Mouse (Mus musculus) kidney, embryonic 16.5 days (tissue): ENCODE results near the gene Prdm1. TPM values are rescaled to one million over a fixed set of nuclear protein-coding genes. Genes with fewer than 3 reads are reported as not detected.

Source experiments
- ATAC-seq: fragments of 200-750 bp; cut with Nextera tagmentation; 2 replicates; pipeline ENCODE4 v1.8.0; 2017; ENCODE audit warnings: moderate TSS enrichment; ENCODE audit not compliant: low FRiP score, low TSS enrichment
- H3K27ac ChIP-seq: fragments of 300-500 bp; sonication (generic); 2 replicates; pipeline ENCODE4 v1.5.1; 2014; ENCODE audit warnings: low read length
- H3K27me3 ChIP-seq: fragments of 300-500 bp; sonication (generic); 2 replicates; pipeline ENCODE4 v1.6.1; 2014; ENCODE audit warnings: low read length, control low read depth, mixed read lengths; ENCODE audit not compliant: insufficient read depth
- H3K36me3 ChIP-seq: fragments of 300-500 bp; sonication (generic); 2 replicates; pipeline ENCODE4 v1.6.1; 2014; ENCODE audit warnings: low read length, control low read depth, mixed read lengths; ENCODE audit not compliant: insufficient read depth
- H3K4me1 ChIP-seq: fragments of 300-500 bp; sonication (generic); 2 replicates; pipeline ENCODE4 v1.6.1; 2014; ENCODE audit warnings: low read length, control low read depth, mixed read lengths; ENCODE audit not compliant: insufficient read depth
- H3K4me2 ChIP-seq: fragments of 300-500 bp; sonication (generic); replicated peaks from 2 replicates; pipeline ENCODE4 v1.6.1; 2014; ENCODE audit warnings: low read depth, low read length
- H3K4me3 ChIP-seq: fragments of 300-500 bp; sonication (generic); 2 replicates; pipeline ENCODE4 v1.5.1; 2014; ENCODE audit warnings: mild to moderate bottlenecking, low read length
- H3K9ac ChIP-seq: fragments of 300-500 bp; sonication (generic); replicated peaks from 2 replicates; pipeline ENCODE4 v1.6.1; 2014; ENCODE audit warnings: low read length
- H3K9me3 ChIP-seq: fragments of 300-500 bp; sonication (generic); 2 replicates; pipeline ENCODE4 v1.6.1; 2016; ENCODE audit warnings: low read length, control low read depth
- WGBS: fragments of 180-500 bp; shearing (Covaris S2); extraction: QIAGEN DNeasy Blood & Tissue Kit; methylation state at CpG from one replicate; pipeline ENCODE4 v1.1.7; 2014; 5-methylcytosine and 5-hydroxymethylcytosine counted together
- polyA plus RNA-seq: library from polyadenylated mRNA; unstranded; fragments of >200 nt; fragmentation: Nextera tagmentation; extraction: Ambion mirVana; gene quantifications from 2 replicates; pipeline ENCODE4 v1.2.1, GENCODE M21; 2015

The Prdm1 gene
- polyA plus RNA-seq, 1 experiment from 2014 or later, result 2.9 TPM

DNA sequence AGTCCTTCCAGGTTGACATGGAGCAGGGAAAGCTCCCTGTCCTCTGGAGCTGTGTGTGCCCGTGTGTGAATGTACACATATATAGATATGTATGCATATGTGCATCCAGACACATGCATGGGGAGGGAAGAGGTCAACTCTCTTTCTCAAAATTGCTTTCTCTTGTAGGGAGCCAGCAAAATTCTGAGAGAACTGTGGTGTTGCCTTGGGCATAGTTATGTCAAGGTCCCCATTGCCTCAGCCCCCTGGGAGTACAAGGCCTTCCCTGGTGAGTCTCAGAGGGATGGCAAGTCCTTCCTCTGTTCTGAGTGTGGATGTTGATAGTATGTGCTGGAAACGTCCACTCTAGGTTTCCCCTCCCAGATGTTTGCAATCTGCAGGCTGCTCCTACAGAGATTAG, 109.4 kb downstream of the Prdm1 start:
- no peak overlapping the region for H3K4me3 ChIP-seq
- no peak overlapping the region for H3K27ac ChIP-seq
- WGBS, result 64% methylated on average over 2 of the region's 2 CpGs
- no peak overlapping the region for H3K4me2 ChIP-seq
- H3K9me3 ChIP-seq, result no peaks in the 10 kb centered on the region
- no peak for ATAC-seq
- no peaks in the 10 kb centered on the region for H3K4me1 ChIP-seq
- H3K9ac ChIP-seq, result no peak overlapping the region
- no peaks in the 10 kb centered on the region for H3K27me3 ChIP-seq
- no peaks in the 10 kb centered on the region for H3K36me3 ChIP-seq

DNA sequence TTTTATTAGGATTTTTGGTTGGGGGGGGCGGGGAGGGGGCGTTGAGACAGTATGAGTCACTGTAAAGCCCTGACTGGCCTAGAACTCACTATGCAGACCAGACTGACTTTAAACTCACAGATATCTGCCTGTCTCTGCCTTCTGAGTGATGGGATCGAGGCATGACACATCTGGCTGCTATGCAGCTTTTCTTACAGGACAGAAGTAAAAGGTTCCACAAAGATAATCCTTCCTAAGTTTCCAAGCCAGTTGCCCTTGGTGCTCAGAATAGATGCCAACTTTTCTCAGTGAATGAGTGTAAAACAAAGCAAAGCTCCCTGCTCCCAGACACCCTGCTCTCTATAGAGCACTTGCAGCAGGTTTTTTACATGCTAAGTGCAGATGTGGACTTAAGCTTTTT, 112.7 kb downstream of the Prdm1 start:
- no peak for ATAC-seq
- Histone ChIP-seq H3K9me3 (no peaks in the 10 kb centered on the region), H3K27me3 (no peaks in the 10 kb centered on the region), H3K4me2 (no peak overlapping the region), H3K27ac (no peak overlapping the region), H3K36me3 (no peaks in the 10 kb centered on the region), H3K4me3 (no peak overlapping the region), H3K9ac (no peak overlapping the region), H3K4me1 (no peaks in the 10 kb centered on the region)
- WGBS, result 78% methylated on average over 3 of the region's 3 CpGs

DNA sequence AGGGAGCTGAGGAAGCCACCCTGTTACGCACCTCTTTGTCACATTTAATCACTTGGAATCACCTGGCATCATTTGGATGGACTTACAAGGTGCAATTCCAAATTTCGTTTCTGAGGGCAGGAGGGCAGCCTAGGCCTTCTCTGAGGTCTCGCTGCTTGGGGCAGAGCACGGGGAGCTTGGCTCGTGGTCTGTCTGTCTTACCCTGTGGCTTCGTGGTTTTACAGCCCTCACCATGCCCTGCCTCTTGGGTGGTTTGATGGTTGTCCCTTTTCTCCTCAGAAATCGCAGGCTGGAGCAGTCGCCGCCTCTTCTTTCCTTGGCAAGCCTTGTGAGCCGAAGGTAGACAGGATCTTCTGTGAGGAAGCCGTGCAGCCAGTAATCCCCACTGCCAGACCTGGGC, 118.3 kb downstream of the Prdm1 start:
- H3K27me3 ChIP-seq, result no peaks in the 10 kb centered on the region
- ATAC-seq, result no peak
- no peak overlapping the region for H3K27ac ChIP-seq
- no peak overlapping the region for H3K4me3 ChIP-seq
- H3K36me3 ChIP-seq, result no peaks in the 10 kb centered on the region
- H3K9me3 ChIP-seq, result no peaks in the 10 kb centered on the region
- 69% methylated on average over 11 of the region's 11 CpGs for WGBS
- no peak overlapping the region for H3K9ac ChIP-seq
- H3K4me1 ChIP-seq, result no peaks in the 10 kb centered on the region
- no peak overlapping the region for H3K4me2 ChIP-seq

DNA sequence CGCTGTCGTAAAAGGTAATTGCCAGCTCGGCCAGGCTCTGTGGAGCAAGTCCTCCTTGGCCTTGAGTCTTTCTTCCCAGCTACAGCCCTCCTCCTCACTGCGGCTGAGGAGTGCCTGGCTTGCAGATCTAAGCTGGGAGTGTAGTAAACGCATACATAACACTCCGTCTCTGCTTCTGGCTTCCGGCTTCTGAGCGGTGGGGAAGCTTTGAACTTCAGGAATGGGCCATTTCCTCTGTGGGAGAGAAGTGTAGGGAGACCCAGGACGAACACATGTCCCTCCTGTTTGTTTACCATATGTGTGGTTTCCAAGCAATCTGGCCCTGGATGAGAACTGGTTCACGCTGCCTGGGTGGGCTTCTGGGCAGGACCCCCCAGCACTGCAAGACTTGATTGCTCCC, 119.2 kb downstream of the Prdm1 start:
- Histone ChIP-seq H3K9me3 (no peaks in the 10 kb centered on the region), H3K9ac (no peak overlapping the region), H3K4me1 (no peaks in the 10 kb centered on the region), H3K4me2 (no peak overlapping the region), H3K4me3 (no peak overlapping the region), H3K27me3 (no peaks in the 10 kb centered on the region), H3K36me3 (no peaks in the 10 kb centered on the region), H3K27ac (no peak overlapping the region)
- WGBS, result 22% methylated on average over 10 of the region's 10 CpGs
- no peak for ATAC-seq

DNA sequence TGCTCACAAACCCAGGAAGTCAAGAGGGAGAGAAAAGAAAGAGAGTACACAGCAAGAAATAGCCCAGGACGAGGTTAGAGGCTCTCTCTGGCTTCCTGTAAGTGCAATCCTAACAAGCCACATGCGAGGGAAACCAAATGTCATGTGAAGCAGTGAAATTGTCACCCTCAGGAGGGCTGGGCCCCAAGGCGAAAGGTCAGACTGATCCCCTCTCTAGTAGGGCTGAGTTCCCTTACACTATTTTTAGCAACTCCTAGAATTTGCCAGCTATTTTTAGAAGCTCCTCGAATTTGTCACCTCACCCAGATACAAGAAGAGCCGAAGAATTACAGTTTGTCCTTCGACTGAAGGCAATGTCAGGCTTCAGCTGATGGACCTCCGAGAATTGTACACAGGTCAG, 124.9 kb downstream of the Prdm1 start:
- H3K9me3 ChIP-seq, result no peaks in the 10 kb centered on the region
- 56% methylated on average over 7 of the region's 7 CpGs for WGBS
- no peak for ATAC-seq
- no peaks in the 10 kb centered on the region for H3K36me3 ChIP-seq
- H3K4me3 ChIP-seq, result no peak overlapping the region
- no peak overlapping the region for H3K4me2 ChIP-seq
- no peak overlapping the region for H3K9ac ChIP-seq
- no peaks in the 10 kb centered on the region for H3K27me3 ChIP-seq
- no peak overlapping the region for H3K27ac ChIP-seq
- no peaks in the 10 kb centered on the region for H3K4me1 ChIP-seq

DNA sequence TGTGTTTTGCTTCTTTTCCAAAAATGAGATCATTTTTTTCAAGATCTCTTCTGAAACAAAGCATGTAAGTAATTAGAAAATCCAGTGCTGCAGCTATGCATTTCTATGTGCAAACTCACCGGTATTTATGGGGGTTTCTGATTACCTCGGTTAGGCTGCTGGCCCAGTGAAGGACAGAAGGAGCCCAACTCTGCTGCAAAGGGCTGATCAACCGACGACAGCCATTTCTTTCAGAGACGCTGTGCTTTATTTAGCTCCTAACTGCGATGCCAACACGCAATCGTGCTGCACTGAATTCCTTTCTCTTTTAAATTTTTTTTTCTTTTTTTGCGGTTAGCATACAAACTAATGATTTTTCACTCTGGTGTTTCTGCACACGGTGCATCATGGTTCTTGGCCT, 126.7 kb downstream of the Prdm1 start:
- Histone ChIP-seq H3K9me3 (no peaks in the 10 kb centered on the region), H3K4me3 (no peak overlapping the region), H3K9ac (no peak overlapping the region), H3K4me2 (no peak overlapping the region), H3K27ac (no peak overlapping the region), H3K36me3 (no peaks in the 10 kb centered on the region), H3K27me3 (no peaks in the 10 kb centered on the region), H3K4me1 (no peaks in the 10 kb centered on the region)
- no peak for ATAC-seq
- WGBS, result 77% methylated on average over 10 of the region's 10 CpGs

DNA sequence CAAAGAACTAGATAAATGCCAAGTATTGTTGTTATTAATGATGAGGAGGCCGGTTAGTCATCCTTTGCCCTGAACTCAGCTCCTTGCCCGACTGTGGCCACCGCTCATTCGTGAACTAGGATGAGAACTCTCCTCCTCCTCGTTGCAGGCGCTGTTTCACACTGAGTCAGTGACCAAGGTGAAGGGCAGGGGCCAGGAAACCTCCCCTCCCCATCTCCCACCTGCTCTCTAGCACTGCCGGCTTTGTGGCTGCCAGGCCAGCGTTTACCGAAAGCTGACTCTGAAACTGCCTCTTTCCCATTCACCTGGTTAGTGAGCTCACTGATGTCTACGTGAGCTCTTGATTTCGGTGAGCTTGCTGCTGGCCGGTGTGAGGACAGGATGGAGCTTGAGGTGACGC, 127.7 kb downstream of the Prdm1 start:
- no peaks in the 10 kb centered on the region for H3K36me3 ChIP-seq
- WGBS, result 39% methylated on average over 13 of the region's 13 CpGs
- ATAC-seq, result no peak

DNA sequence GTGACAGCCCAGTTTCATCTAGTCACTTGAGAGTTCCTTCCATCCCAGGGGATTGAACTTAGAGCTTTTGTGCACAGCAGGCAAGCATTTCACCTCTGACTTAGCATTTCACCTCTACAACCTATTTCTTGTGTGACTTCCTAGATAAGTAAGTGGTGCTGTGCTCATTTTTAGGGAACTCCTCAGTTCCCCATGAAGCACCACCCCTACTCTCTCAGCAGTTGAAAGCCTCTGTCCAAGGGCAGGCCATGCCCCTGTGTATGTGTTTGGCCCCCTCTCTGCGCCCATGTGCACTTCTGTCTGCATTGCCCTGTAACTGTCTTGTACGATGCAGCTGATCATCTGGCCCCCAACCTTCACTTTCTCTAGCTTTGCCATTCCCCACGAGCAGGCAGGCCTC, 128.2 kb downstream of the Prdm1 start:
- Histone ChIP-seq H3K27ac (no peak overlapping the region), H3K27me3 (no peaks in the 10 kb centered on the region), H3K4me1 (no peaks in the 10 kb centered on the region), H3K9me3 (no peaks in the 10 kb centered on the region), H3K9ac (no peak overlapping the region), H3K4me3 (no peak overlapping the region), H3K4me2 (no peak overlapping the region), H3K36me3 (no peaks in the 10 kb centered on the region)
- ATAC-seq, result no peak
- 60% methylated on average over 3 of the region's 3 CpGs for WGBS

More for the DNA sequence above, 127.7 kb downstream of the Prdm1 start:
- Histone ChIP-seq H3K9ac (no peak overlapping the region), H3K27ac (no peak overlapping the region), H3K4me3 (no peak overlapping the region), H3K4me1 (no peaks in the 10 kb centered on the region), H3K9me3 (no peaks in the 10 kb centered on the region), H3K4me2 (no peak overlapping the region), H3K27me3 (no peaks in the 10 kb centered on the region)

DNA sequence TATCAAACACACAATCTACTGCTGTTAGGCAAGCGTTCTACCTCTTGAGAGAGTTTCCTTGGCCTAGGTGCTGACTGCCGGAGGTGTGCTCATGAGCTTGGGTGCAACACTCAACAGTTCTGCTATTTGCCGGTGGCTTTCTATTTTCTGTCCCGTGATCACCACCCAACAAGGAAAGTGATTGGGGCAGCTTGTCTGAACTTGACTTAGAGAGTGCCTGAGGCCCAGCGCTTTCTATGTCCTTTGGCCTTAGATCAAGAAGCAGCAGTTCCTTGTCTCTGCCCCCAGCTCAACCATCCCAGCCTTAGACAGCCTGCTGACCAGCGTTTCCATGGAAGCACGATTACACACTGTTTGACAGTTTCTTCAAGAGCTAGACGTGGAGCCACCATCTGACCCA, 135.4 kb downstream of the Prdm1 start:
- no peaks in the 10 kb centered on the region for H3K36me3 ChIP-seq
- H3K4me1 ChIP-seq, result no peaks in the 10 kb centered on the region
- no peak overlapping the region for H3K9ac ChIP-seq
- no peaks in the 10 kb centered on the region for H3K9me3 ChIP-seq
- no peaks in the 10 kb centered on the region for H3K27me3 ChIP-seq
- ATAC-seq, result no peak
- no peak overlapping the region for H3K4me3 ChIP-seq
- no peak overlapping the region for H3K27ac ChIP-seq
- 90% methylated on average over 8 of the region's 8 CpGs for WGBS
- H3K4me2 ChIP-seq, result no peak overlapping the region

DNA sequence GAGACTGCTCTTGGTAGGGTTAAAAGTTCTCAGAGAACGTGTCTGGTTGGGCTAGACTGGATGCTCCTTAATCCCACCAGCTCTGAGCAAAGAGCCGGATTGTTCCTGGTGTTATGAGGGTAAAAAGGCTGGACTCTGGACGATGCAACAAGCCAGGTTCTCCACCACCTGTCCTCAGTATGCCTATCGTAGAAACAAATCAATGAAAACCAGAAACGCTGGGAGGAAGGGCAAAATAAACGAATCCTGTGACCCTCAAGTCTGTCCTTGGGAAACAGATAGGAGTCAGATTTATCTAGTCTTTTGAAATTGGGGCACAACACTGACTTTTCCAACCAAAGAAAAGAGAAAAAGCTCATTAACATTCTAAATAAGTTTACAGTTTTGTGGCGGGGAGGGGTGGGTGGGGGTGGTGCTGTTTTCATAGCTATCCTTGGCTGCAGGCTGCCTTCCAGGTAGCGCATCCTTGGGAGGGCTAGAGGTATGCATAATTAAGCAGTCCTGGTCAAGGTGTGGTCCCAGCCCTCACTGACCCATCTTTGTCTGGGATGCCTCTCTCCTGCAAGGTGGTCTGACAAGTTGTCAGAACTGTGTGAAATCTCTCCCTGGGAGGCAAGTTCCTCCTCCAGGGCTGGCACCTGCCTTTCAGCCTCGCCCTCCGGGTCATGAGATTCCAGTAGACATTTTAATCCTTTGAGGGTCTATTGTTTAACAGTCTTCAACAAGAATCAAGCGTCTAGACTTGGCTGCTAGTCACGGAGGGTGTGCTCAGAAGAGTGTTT, 136.6 kb downstream of the Prdm1 start:
- WGBS, result 52% methylated on average over 12 of the region's 12 CpGs
- Histone ChIP-seq H3K4me2 (no peak overlapping the region), H3K27me3 (no peaks in the 10 kb centered on the region), H3K36me3 (no peaks in the 10 kb centered on the region), H3K27ac (no peak overlapping the region), H3K9ac (no peak overlapping the region), H3K9me3 (no peaks in the 10 kb centered on the region), H3K4me3 (no peak overlapping the region), H3K4me1 (no peaks in the 10 kb centered on the region)
- ATAC-seq, result no peak
